Mouse (Mus musculus) layer of hippocampus, adult 9-10 months (tissue): ENCODE measurements around the gene Man1c1.

Experiments used
- DNase-seq: peaks from one replicate; pipeline ENCODE4 v3.0.0; 2022; ENCODE audit warnings: low spot score

Gene Man1c1

GRCm38 (mm10) chr4:134673882-134674463 lies 30.1 kb downstream of the Man1c1 start:
- no peak for DNase-seq

- no peak for DNase-seq
These were observed 30.9 kb downstream of the Man1c1 start for GRCm38 (mm10) chr4:134673151-134673550.

- DNase-seq, result no peak
These were observed 31.8 kb downstream of the Man1c1 start for GRCm38 (mm10) chr4:134672326-134672725.

- DNase-seq, result no peak
These were observed 32.4 kb downstream of the Man1c1 start for GRCm38 (mm10) chr4:134671660-134672173.

- no peak for DNase-seq
These were observed 34.2 kb downstream of the Man1c1 start for GRCm38 (mm10) chr4:134669742-134670354.

GRCm38 (mm10) chr4:134668355-134669028 lies 35.6 kb downstream of the Man1c1 start:
- DNase-seq, result no peak

GRCm38 (mm10) chr4:134666391-134666790 lies 37.7 kb downstream of the Man1c1 start:
- DNase-seq, result no peak

GRCm38 (mm10) chr4:134663052-134663451 lies 41.0 kb downstream of the Man1c1 start:
- DNase-seq, result no peak

- no peak for DNase-seq
These were observed 43.4 kb downstream of the Man1c1 start for GRCm38 (mm10) chr4:134660630-134661183.

GRCm38 (mm10) chr4:134659354-134660301 lies 44.5 kb downstream of the Man1c1 start:
- DNase-seq, result no peak

- DNase-seq, result no peak
These were observed 46.6 kb downstream of the Man1c1 start for GRCm38 (mm10) chr4:134657473-134657872.

GRCm38 (mm10) chr4:134654391-134654790 lies 49.7 kb downstream of the Man1c1 start:
- DNase-seq, result no peak

GRCm38 (mm10) chr4:134652720-134653119 lies 51.4 kb downstream of the Man1c1 start:
- no peak for DNase-seq

- no peak for DNase-seq
These were observed 51.9 kb downstream of the Man1c1 start for GRCm38 (mm10) chr4:134652151-134652550.

GRCm38 (mm10) chr4:134651358-134651757 lies 52.7 kb downstream of the Man1c1 start:
- no peak for DNase-seq

GRCm38 (mm10) chr4:134645042-134645948 lies 58.8 kb downstream of the Man1c1 start:
- no peak for DNase-seq

GRCm38 (mm10) chr4:134644410-134644809 lies 59.7 kb downstream of the Man1c1 start:
- DNase-seq, result no peak

GRCm38 (mm10) chr4:134641711-134642516 lies 62.2 kb downstream of the Man1c1 start:
- DNase-seq, result no peak

- no peak for DNase-seq
These were observed 64.8 kb downstream of the Man1c1 start for GRCm38 (mm10) chr4:134639325-134639724.

- DNase-seq, result no peak
These were observed 66.0 kb downstream of the Man1c1 start for GRCm38 (mm10) chr4:134638111-134638550.
